Mouse (Mus musculus) thymus, adult 2 months (tissue): ENCODE results near the gene Lrrc61.

Source experiments
- CTCF ChIP-seq: fragments of 200-500 bp; IDR thresholded peaks from 2 replicates; pipeline ENCODE4 v1.5.1; 2012; ENCODE audit warnings: mild to moderate bottlenecking, control low read depth, low read length, moderate library complexity, borderline replicate concordance; ENCODE audit not compliant: control insufficient read depth, poor library complexity, insufficient read depth; ENCODE audit errors: extremely low read depth
- POLR2A ChIP-seq: fragments of 200-500 bp; IDR thresholded peaks from 2 replicates; pipeline ENCODE4 v1.6.1; 2012; ENCODE audit warnings: mild to moderate bottlenecking, low read length, control low read depth, moderate library complexity; ENCODE audit not compliant: control insufficient read depth, poor library complexity, insufficient read depth; ENCODE audit errors: extremely low read depth

DNA sequence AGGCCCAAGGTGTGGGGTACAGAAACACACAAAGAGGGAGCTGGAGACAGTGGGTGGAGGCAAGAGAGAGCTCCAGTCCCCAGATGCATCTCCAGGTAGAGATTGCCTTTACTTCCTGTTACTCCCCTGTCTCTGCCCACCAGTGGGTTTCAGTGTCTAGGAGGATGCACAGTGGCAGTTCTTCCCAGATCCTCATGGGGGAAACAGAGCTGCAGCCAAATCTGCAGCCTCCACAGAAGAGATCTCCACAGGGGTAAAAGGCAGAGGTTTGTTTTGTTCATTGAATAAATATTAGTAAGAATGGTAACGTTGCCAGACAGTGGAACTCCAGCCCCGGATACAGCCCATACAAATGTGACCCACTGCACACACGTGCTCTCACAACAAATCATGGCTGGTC, 56.1 kb downstream of the Lrrc61 start:
- TF ChIP-seq CTCF: no peak
- no peak for TF ChIP-seq POLR2A
